Mouse (Mus musculus) erythroblast, embryonic 14.5 days (primary cell): ENCODE data around the gene Timp3. TPM values are rescaled to one million over a fixed set of nuclear protein-coding genes. Genes with fewer than 3 reads are reported as not detected.

Source experiments
- H3K27me3 ChIP-seq: 2 replicates; pipeline ENCODE4 v1.6.1; 2012; ENCODE audit warnings: inconsistent platforms; ENCODE audit not compliant: control insufficient read depth
- H3K36me3 ChIP-seq: 2 replicates; pipeline ENCODE4 v1.6.1; 2012; ENCODE audit warnings: mild to moderate bottlenecking, inconsistent platforms; ENCODE audit not compliant: control insufficient read depth
- H3K4me1 ChIP-seq: 2 replicates; pipeline ENCODE4 v1.6.1; 2012; ENCODE audit warnings: inconsistent platforms; ENCODE audit not compliant: control insufficient read depth
- H3K4me3 ChIP-seq: replicated peaks from 2 replicates; pipeline ENCODE3; 2012; ENCODE audit warnings: moderate library complexity, mild to moderate bottlenecking, inconsistent platforms
- H3K9me3 ChIP-seq: 2 replicates; pipeline ENCODE4 v1.6.1; 2012; ENCODE audit warnings: low read length, inconsistent platforms, mixed read lengths; ENCODE audit not compliant: control insufficient read depth
- GATA1 ChIP-seq: IDR thresholded peaks from 2 replicates; pipeline ENCODE4 v1.6.1; 2012; ENCODE audit warnings: low read length, inconsistent platforms, mixed read lengths
- TAL1 ChIP-seq: IDR thresholded peaks from 3 replicates; pipeline ENCODE4 v1.6.1; 2012; ENCODE audit warnings: low read length, inconsistent platforms, mixed read lengths
- polyA plus RNA-seq: library from polyadenylated mRNA; stranded (reverse); fragments of >175 nt; gene quantifications from 2 replicates; pipeline ENCODE4 v1.2.3, GENCODE M21; 2012

Gene Timp3
- polyA plus RNA-seq, 1 experiment = 0.05 TPM

- no peak overlapping the region for H3K4me3 ChIP-seq
- H3K27me3 ChIP-seq = no peaks in the 10 kb centered on the region; the same call in 1 of the 2 replicates
- no peaks in the 10 kb centered on the region for H3K36me3 ChIP-seq
- no peaks in the 10 kb centered on the region for H3K4me1 ChIP-seq
- no peak for TF ChIP-seq GATA1
- no peak for TF ChIP-seq TAL1
- no peaks in the 10 kb centered on the region for H3K9me3 ChIP-seq
These were observed 18.5 kb downstream of the Timp3 start for GRCm38 (mm10) chr10:86318552-86319140.

DNA sequence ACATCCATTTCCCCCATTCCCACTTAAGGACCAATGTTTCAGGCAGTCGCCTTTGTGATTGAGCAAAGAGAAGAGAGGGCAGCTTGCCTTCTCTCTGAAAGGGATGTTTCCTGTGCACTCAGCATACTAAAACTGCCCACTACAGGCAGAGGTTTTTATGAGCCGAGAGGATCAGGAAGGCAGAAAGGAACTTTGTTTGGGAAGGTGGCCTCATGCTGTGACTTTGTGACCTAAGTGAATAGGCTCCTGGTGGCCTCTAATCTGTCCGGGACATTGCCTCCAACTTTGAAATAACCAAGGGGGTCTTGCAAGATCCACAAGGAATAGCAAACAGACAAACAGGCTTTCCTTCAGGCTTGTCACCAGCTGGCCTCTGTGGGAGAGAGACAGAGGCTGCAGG is 19.4 kb downstream of the Timp3 start:
- Histone ChIP-seq H3K4me1 (no peaks in the 10 kb centered on the region), H3K9me3 (no peaks in the 10 kb centered on the region), H3K27me3 (no peaks in the 10 kb centered on the region; the same call in 1 of the 2 replicates), H3K36me3 (no peaks in the 10 kb centered on the region), H3K4me3 (no peak overlapping the region)
- TF ChIP-seq TAL1 (no peak), GATA1 (no peak)

- no peak for TF ChIP-seq TAL1
- no peak for TF ChIP-seq GATA1
- Histone ChIP-seq H3K9me3 (no peaks in the 10 kb centered on the region), H3K4me1 (no peaks in the 10 kb centered on the region), H3K4me3 (no peak overlapping the region), H3K27me3 (no peaks in the 10 kb centered on the region; the same call in 1 of the 2 replicates), H3K36me3 (no peaks in the 10 kb centered on the region)
These were observed 20.0 kb downstream of the Timp3 start for GRCm38 (mm10) chr10:86320204-86320603.

- TF ChIP-seq TAL1 (no peak), GATA1 (no peak)
- H3K36me3 ChIP-seq = no peaks in the 10 kb centered on the region
- H3K9me3 ChIP-seq = no peaks in the 10 kb centered on the region
- no peak overlapping the region for H3K4me3 ChIP-seq
- H3K4me1 ChIP-seq = no peaks in the 10 kb centered on the region
- no peaks in the 10 kb centered on the region; the same call in 1 of the 2 replicates for H3K27me3 ChIP-seq
These were observed 21.0 kb downstream of the Timp3 start for GRCm38 (mm10) chr10:86321194-86321593.

DNA sequence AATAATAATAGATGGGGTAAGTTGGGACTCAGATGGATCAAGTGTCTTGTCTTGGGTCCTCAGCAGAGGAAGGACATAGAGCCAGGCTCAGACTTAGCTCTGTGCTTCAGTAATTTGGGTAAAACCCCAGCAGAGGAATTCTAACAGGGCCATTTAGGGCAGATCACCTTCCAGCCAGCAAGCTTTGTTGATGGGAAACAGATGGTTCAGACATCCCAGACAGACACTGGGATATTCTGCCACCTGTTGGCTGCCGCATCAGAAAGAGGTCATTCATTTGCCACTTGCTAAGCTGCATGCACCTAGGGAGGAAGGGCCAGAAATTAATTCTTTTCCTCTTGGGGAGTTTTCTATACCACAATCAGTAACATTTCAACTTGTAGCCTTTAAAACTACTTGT is 21.8 kb downstream of the Timp3 start:
- Histone ChIP-seq H3K27me3 (no peaks in the 10 kb centered on the region; the same call in 1 of the 2 replicates), H3K36me3 (no peaks in the 10 kb centered on the region), H3K9me3 (no peaks in the 10 kb centered on the region), H3K4me1 (no peaks in the 10 kb centered on the region), H3K4me3 (no peak overlapping the region)
- TF ChIP-seq TAL1 = no peak
- no peak for TF ChIP-seq GATA1

DNA sequence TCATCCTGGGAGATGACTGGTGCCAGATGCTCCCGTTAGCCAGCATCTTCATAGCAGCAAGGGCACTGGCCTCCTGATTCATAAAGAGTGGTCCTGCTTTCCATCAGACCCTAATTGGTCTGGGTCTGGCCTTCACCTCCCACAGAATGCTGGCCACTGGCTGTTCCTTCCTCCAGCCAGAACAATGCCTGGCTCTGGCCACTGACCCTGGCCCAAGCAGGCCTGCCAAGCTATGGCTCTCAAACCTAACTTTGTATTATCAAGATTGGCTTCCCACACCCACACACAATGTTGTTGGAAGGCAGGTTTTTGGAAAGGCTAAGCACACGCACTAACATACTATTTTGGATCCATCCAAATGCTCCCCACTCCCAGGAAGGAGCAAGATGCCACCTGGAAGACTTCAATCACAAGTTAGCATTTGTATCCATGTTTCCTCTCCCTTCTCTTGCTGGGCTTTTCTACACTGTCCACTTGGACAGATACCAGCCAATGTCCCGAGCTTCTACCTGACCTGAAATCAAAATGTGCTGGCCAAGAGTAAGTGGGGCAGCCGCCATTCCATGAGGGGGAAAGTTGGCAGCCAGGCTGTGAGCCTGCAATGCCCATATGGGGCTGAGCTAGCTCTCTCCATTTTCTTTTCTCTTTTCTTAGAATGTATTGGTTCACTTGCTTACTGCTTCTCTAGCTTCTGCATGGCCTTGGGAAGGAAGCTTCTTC is 23.3 kb downstream of the Timp3 start:
- TF ChIP-seq GATA1 = no peak
- TF ChIP-seq TAL1 = no peak
- Histone ChIP-seq H3K4me3 (no peak overlapping the region), H3K36me3 (no peaks in the 10 kb centered on the region), H3K9me3 (no peaks in the 10 kb centered on the region), H3K27me3 (no peaks in the 10 kb centered on the region; the same call in 1 of the 2 replicates), H3K4me1 (peaks cover under 1% of the 10 kb centered on the region)

GRCm38 (mm10) chr10:86325272-86325671 is 25.1 kb downstream of the Timp3 start:
- Histone ChIP-seq H3K4me1 (peaks cover 19% of the 10 kb centered on the region), H3K9me3 (no peaks in the 10 kb centered on the region), H3K36me3 (no peaks in the 10 kb centered on the region), H3K27me3 (no peaks in the 10 kb centered on the region; the same call in 1 of the 2 replicates), H3K4me3 (no peak overlapping the region)
- TF ChIP-seq TAL1 = no peak
- no peak for TF ChIP-seq GATA1

DNA sequence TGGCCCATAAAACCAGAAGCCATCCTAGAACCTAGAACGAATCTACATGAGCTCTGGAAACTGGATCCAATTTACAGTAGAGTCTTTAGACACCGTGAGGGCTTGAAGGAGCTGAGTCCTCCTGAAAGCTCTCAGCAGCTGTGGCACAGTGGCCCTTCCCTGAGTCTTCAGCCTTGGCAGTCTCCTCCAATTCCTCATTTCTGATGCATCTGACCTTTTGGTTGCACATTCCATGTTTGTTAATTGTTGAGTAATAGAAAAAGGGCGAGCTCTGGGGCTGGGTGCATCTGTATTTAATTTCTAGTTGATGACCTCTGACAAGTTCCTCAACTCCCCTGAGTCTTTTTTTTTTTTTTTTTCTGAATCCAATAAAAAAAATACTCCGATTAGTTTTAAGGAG is 28.0 kb downstream of the Timp3 start:
- H3K4me1 ChIP-seq = peaks cover 39% of the 10 kb centered on the region
- TF ChIP-seq GATA1 = no peak
- TF ChIP-seq TAL1 = no peak
- H3K4me3 ChIP-seq = no peak overlapping the region
- no peaks in the 10 kb centered on the region for H3K27me3 ChIP-seq
- H3K36me3 ChIP-seq = no peaks in the 10 kb centered on the region
- H3K9me3 ChIP-seq = no peaks in the 10 kb centered on the region

GRCm38 (mm10) chr10:86328691-86329090 is 28.5 kb downstream of the Timp3 start:
- H3K9me3 ChIP-seq = no peaks in the 10 kb centered on the region
- no peaks in the 10 kb centered on the region for H3K27me3 ChIP-seq
- TF ChIP-seq TAL1 (no peak), GATA1 (no peak)
- no peaks in the 10 kb centered on the region for H3K36me3 ChIP-seq
- peaks cover 44% of the 10 kb centered on the region for H3K4me1 ChIP-seq
- H3K4me3 ChIP-seq = no peak overlapping the region
